Mouse (Mus musculus): ENCODE data around the gene Ano6. TPM values are rescaled to one million over a fixed set of nuclear protein-coding genes. Genes with fewer than 3 reads are reported as not detected.
A peak's percentile ranks its signal among the peaks of the same experiment; 100 is the strongest.

Ano6 gene
- polyA plus RNA-seq, 1 experiment = 54.5 TPM

DNA sequence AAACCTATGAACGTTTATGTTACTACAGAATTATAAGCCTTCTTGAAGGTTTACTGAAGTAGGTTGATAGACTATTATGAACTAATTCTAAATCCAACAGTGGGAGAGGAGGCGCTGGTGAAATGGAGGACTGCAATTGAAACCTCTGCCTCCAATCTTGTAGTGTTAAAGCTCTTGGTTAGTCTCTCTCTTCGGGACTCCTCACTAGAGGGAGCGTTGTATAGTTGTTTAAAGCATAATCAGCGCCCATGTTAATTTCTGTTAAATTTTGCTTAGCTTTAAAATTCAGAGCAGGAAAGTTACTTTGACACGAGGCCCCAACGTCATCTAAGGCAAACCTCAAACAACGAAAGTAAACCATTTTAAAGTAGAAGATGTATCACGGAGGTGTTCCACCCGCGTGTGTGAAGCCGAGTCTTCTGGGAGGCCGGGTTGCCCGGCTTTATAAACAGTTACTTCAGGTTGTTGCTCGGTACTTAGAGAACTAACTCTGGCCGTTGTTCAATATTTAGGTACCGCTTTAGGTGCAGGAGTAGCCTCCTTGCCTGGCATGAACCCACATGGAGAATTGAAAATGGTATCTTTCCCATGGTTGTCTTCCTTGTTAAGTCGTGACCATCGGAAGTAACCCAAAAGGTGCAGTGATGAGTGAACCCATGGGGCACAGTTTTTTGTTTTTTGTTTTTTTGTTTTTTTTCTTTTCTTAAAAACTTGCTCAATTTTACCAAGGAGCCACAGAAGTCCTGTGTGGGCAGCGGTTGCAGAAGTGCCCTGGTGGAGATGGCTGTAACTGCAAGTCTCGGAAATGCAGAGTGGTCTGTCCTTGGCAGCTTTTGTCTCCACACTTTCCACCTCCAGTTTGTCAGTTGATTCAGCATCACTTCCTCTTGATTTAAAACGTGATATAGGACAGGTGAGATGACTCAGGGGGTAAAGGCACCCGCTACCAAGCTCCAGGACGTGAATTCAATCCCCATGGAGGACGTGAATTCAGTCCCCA is 1.9 kb downstream of the Ano6 start:
- Histone ChIP-seq H3K79me2 (ENCODE audit: control insufficient read depth, insufficient read depth) (peaks cover 68% of the 10 kb centered on the region), H3ac (ENCODE audit: control insufficient read depth, insufficient read length) (no peak overlapping the region), H3K4me3 (peak overlapping the region; percentile 74), H3K4me2 (ENCODE audit: low read depth) (peak overlapping the region; percentile 89), H3K36me3 (ENCODE audit: control insufficient read depth, insufficient read depth) (peaks cover 10% of the 10 kb centered on the region), H3K27me3 (ENCODE audit: control insufficient read depth, insufficient read depth, insufficient read length) (no peaks in the 10 kb centered on the region)
- TF ChIP-seq E2F4 (IDR thresholded peaks at IDR 0.05; ENCODE audit: insufficient read depth) (no peak), MAX (IDR thresholded peaks at IDR 0.05; ENCODE audit: low read depth) (no peak), POLR2AphosphoS2 (IDR thresholded peaks at IDR 0.05; ENCODE audit: insufficient read length, low read depth) (no peak), MYOD1 (IDR thresholded peaks at IDR 0.05; ENCODE audit: control insufficient read depth in 1 of 3, insufficient read length in 2 of 3, low read depth in 2 of 3) (no peak), REST (IDR thresholded peaks at IDR 0.05; ENCODE audit: insufficient read depth, insufficient read length) (no peak), SRF (IDR thresholded peaks at IDR 0.05; ENCODE audit: control insufficient read depth, insufficient read length, low read depth) (no peak), MYOG (IDR thresholded peaks at IDR 0.05; ENCODE audit: control insufficient read depth in 1 of 3, insufficient read depth in 1 of 3, insufficient read length in 2 of 3, low read depth in 2 of 3) (no peak), TCF12 (IDR thresholded peaks at IDR 0.05; ENCODE audit: insufficient read depth, poor library complexity, severe bottlenecking) (no peak), TCF3 (IDR thresholded peaks at IDR 0.05; ENCODE audit: insufficient read length, low read depth) (no peak), USF1 (IDR thresholded peaks at IDR 0.05; ENCODE audit: low read depth) (no peak), CEBPB (IDR thresholded peaks at IDR 0.05; ENCODE audit: insufficient read depth, poor library complexity, severe bottlenecking) (no peak), POLR2A (IDR thresholded peaks at IDR 0.05; ENCODE audit: insufficient read length, low read depth) (no peak)

DNA sequence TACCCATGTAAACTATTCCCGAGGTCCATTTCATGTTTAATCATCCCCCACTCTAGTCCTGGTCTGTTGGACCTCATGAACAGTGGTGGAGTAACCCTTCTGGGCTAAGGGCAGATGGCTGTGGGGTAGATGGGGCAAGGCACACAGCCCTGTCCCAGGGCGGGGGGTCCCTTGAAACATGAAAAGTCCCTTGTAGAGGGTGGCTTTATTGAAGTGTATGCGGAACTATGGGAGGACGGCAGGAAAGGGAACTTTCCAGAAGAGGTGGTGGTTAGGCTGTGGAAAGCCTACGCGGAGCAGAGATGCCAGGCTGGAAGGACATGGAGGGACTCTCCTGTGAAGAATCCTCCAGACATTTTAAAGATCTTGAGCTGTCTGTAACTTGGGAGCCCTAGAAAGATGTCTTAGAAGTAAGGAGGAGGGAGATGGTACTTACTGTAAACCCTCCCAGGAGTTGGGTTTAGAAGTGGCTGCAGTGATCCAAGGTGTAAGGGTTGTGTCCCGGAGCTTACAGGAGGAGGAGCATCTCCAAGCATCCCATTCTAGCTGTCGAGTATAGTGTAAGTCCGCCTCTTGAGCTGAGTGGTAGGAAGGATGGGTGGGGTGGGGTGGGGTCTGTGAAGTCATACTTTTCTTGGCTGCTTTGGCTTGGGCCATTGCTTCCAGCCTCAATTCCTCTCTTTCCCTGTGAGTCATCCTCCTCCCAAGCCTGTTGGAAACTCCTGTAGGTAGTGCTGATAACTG is 3.3 kb downstream of the Ano6 start:
- Histone ChIP-seq H3K4me2 (ENCODE audit: low read depth) (peak overlapping the region; percentile 49), H3K79me2 (ENCODE audit: control insufficient read depth, insufficient read depth) (peaks cover 82% of the 10 kb centered on the region), H3K27me3 (ENCODE audit: control insufficient read depth, insufficient read depth, insufficient read length) (no peaks in the 10 kb centered on the region), H3K4me3 (no peak overlapping the region), H3K36me3 (ENCODE audit: control insufficient read depth, insufficient read depth) (peaks cover 16% of the 10 kb centered on the region), H3ac (ENCODE audit: control insufficient read depth, insufficient read length) (no peak overlapping the region)
- TF ChIP-seq REST (IDR thresholded peaks at IDR 0.05; ENCODE audit: insufficient read depth, insufficient read length) (no peak), MAX (IDR thresholded peaks at IDR 0.05; ENCODE audit: low read depth) (no peak), TCF12 (IDR thresholded peaks at IDR 0.05; ENCODE audit: insufficient read depth, poor library complexity, severe bottlenecking) (no peak), TCF3 (IDR thresholded peaks at IDR 0.05; ENCODE audit: insufficient read length, low read depth) (no peak), POLR2A (IDR thresholded peaks at IDR 0.05; ENCODE audit: insufficient read length, low read depth) (no peak), CEBPB (IDR thresholded peaks at IDR 0.05; ENCODE audit: insufficient read depth, poor library complexity, severe bottlenecking) (no peak), MYOG (IDR thresholded peaks at IDR 0.05; ENCODE audit: control insufficient read depth in 1 of 3, insufficient read depth in 1 of 3, insufficient read length in 2 of 3, low read depth in 2 of 3) (no peak), E2F4 (IDR thresholded peaks at IDR 0.05; ENCODE audit: insufficient read depth) (no peak), MYOD1 (IDR thresholded peaks at IDR 0.05; ENCODE audit: control insufficient read depth in 1 of 3, insufficient read length in 2 of 3, low read depth in 2 of 3) (no peak), POLR2AphosphoS2 (IDR thresholded peaks at IDR 0.05; ENCODE audit: insufficient read length, low read depth) (no peak)

DNA sequence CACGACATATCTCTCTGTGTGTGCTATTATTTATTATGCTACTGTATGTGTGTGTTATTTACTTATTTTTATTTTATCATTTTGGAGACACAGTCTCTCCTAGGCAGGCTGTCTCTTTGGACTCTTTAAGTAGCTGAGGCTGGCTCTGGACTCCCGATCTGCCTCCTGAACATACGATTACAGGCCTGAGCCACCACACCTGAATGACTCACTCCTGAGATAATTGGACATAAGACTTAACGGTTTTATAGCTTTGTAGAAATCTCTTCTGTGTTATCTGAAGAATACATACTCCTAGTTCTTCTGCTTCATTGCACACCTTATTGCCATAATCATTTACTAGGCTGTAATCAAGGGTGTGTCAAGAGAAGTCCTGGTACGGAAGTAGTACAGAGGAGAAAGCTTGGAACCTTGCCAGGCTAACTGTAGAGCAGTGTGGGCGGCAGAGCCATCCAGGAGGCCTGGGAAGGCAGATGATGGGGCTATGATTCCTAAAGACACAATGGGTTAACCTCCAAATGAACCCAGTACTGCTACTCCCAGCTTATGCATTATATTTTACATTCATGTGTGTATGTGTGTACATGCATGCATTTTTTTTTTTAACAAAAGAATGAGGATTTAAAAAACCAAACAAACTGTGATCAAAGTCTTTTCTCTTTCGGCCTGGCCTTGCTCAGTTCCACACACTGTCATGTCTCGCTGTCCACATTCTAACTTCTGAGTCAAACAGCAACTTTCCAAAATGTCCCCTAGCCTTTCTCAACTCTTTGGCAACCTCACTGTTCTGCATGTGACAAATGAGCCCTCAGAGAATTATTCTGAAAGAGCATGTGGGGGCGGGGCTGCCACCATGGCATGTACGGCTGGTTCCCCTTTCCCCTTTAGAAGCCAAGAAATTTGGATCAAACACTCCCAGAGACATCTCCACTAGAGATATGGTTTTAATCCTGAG is 4.2 kb downstream of the Ano6 start:
- Histone ChIP-seq H3K4me2 (ENCODE audit: low read depth) (peak overlapping the region; percentile 49), H3K79me2 (ENCODE audit: control insufficient read depth, insufficient read depth) (peaks cover 91% of the 10 kb centered on the region), H3K27me3 (ENCODE audit: control insufficient read depth, insufficient read depth, insufficient read length) (no peaks in the 10 kb centered on the region), H3ac (ENCODE audit: control insufficient read depth, insufficient read length) (no peak overlapping the region), H3K4me3 (no peak overlapping the region), H3K36me3 (ENCODE audit: control insufficient read depth, insufficient read depth) (peaks cover 16% of the 10 kb centered on the region)
- no peak for TF ChIP-seq REST (IDR thresholded peaks at IDR 0.05; ENCODE audit: insufficient read depth, insufficient read length)
- no peak for TF ChIP-seq POLR2A (IDR thresholded peaks at IDR 0.05; ENCODE audit: insufficient read length, low read depth)
- no peak for TF ChIP-seq E2F4 (IDR thresholded peaks at IDR 0.05; ENCODE audit: insufficient read depth)
- no peak for TF ChIP-seq USF1 (IDR thresholded peaks at IDR 0.05; ENCODE audit: low read depth)
- no peak for TF ChIP-seq TCF12 (IDR thresholded peaks at IDR 0.05; ENCODE audit: insufficient read depth, poor library complexity, severe bottlenecking)
- TF ChIP-seq MYOG (IDR thresholded peaks at IDR 0.05; ENCODE audit: control insufficient read depth in 1 of 3, insufficient read depth in 1 of 3, insufficient read length in 2 of 3, low read depth in 2 of 3) = no peak
- no peak for TF ChIP-seq TCF3 (IDR thresholded peaks at IDR 0.05; ENCODE audit: insufficient read length, low read depth)
- TF ChIP-seq CEBPB (IDR thresholded peaks at IDR 0.05; ENCODE audit: insufficient read depth, poor library complexity, severe bottlenecking) = no peak
- TF ChIP-seq SRF (IDR thresholded peaks at IDR 0.05; ENCODE audit: control insufficient read depth, insufficient read length, low read depth) = no peak
- TF ChIP-seq MYOD1 (IDR thresholded peaks at IDR 0.05; ENCODE audit: control insufficient read depth in 1 of 3, insufficient read length in 2 of 3, low read depth in 2 of 3) = no peak

All from myocyte (in vitro differentiated cells).